Mouse (Mus musculus) thymus, postnatal 0 days (tissue): ENCODE results near the gene Anp32e. TPM values are rescaled to one million over a fixed set of nuclear protein-coding genes. Genes with fewer than 3 reads are reported as not detected.
"Not testable (repeated sequence)": the region's sequence is repeated elsewhere in the genome, so short reads cannot be mapped to it uniquely, and the experiment has no call there.

Experiments used
- DNase-seq: peaks from one replicate; pipeline ENCODE4 v3.0.0-alpha.2; 2015; ENCODE audit warnings: low spot score
- polyA plus RNA-seq: library from polyadenylated mRNA; unstranded; fragments of >200 nt; fragmentation: Nextera tagmentation; extraction: Ambion mirVana; gene quantifications from 2 replicates; pipeline ENCODE4 v1.2.1, GENCODE M21; 2015

Gene Anp32e
- polyA plus RNA-seq, 1 experiment from 2014 or later, result 541 TPM

- DNase-seq, result peak; percentile 38
These were observed 9.8 kb downstream of the Anp32e start for GRCm38 (mm10) chr3:95938835-95939234.

- DNase-seq, result no peak
These were observed 13.7 kb downstream of the Anp32e start for GRCm38 (mm10) chr3:95942749-95943148.

- no peak for DNase-seq
These were observed 14.2 kb downstream of the Anp32e start for GRCm38 (mm10) chr3:95943226-95943625.

GRCm38 (mm10) chr3:95944742-95945141 is 15.7 kb downstream of the Anp32e start:
- DNase-seq, result no peak

GRCm38 (mm10) chr3:95945731-95946240 is 16.7 kb downstream of the Anp32e start:
- no peak for DNase-seq

- DNase-seq, result no peak
These were observed 19.3 kb downstream of the Anp32e start for GRCm38 (mm10) chr3:95948325-95948724.

- DNase-seq, result peak; percentile 93
These were observed 21.9 kb downstream of the Anp32e start for GRCm38 (mm10) chr3:95950763-95951551.

- DNase-seq, result not testable (repeated sequence)
These were observed 22.5 kb downstream of the Anp32e start for GRCm38 (mm10) chr3:95951566-95951965.

- DNase-seq, result no peak
These were observed 24.0 kb downstream of the Anp32e start for GRCm38 (mm10) chr3:95953023-95953422.

GRCm38 (mm10) chr3:95953522-95953921 is 24.5 kb downstream of the Anp32e start:
- no peak for DNase-seq

GRCm38 (mm10) chr3:95954648-95955173 is 25.7 kb downstream of the Anp32e start:
- not testable (repeated sequence) for DNase-seq

- DNase-seq, result no peak
These were observed 26.3 kb downstream of the Anp32e start for GRCm38 (mm10) chr3:95955318-95955717.

GRCm38 (mm10) chr3:95957359-95958148 is 28.5 kb downstream of the Anp32e start:
- DNase-seq, result no peak

- DNase-seq, result peak; percentile 71
These were observed 30.0 kb downstream of the Anp32e start for GRCm38 (mm10) chr3:95959082-95959481.

- DNase-seq, result peak; percentile 34
These were observed 30.8 kb downstream of the Anp32e start for GRCm38 (mm10) chr3:95959807-95960206.

- DNase-seq, result not testable (repeated sequence)
These were observed 33.1 kb downstream of the Anp32e start for GRCm38 (mm10) chr3:95962182-95962581.

- no peak for DNase-seq
These were observed 34.2 kb downstream of the Anp32e start for GRCm38 (mm10) chr3:95963230-95963629.

- DNase-seq, result peak; percentile 63
These were observed 34.6 kb downstream of the Anp32e start for GRCm38 (mm10) chr3:95963681-95964080.

- DNase-seq, result peak; percentile 79
These were observed 36.7 kb downstream of the Anp32e start for GRCm38 (mm10) chr3:95965518-95966451.

GRCm38 (mm10) chr3:95969277-95969676 is 40.2 kb downstream of the Anp32e start:
- DNase-seq, result no peak

GRCm38 (mm10) chr3:95970661-95971060 is 41.6 kb downstream of the Anp32e start:
- not testable (repeated sequence) for DNase-seq
